Mouse (Mus musculus): ENCODE results near the gene Pole. TPM values are rescaled to one million over a fixed set of nuclear protein-coding genes. Genes with fewer than 3 reads are reported as not detected.

The Pole gene
- total RNA-seq, 1 experiment from 2014 or later: 6.2 TPM

GRCm38 (mm10) chr5:110344524-110344923 lies 58.4 kb downstream of the Pole start, which contains the start of gene Lrcol1:
Lrcol1 (plus strand) TSS chr5:110344730.
- DNase-seq: no peak

GRCm38 (mm10) chr5:110345553-110345952 lies 59.4 kb downstream of the Pole start:
- DNase-seq: no peak

GRCm38 (mm10) chr5:110347006-110347405 lies 60.9 kb downstream of the Pole start:
- DNase-seq: no peak

- peak; percentile 34 for DNase-seq
Measured at GRCm38 (mm10) chr5:110354716-110355115, 68.6 kb downstream of the Pole start.

- peak; percentile 81 for DNase-seq
Measured at GRCm38 (mm10) chr5:110357531-110358179, 71.5 kb downstream of the Pole start.

GRCm38 (mm10) chr5:110361465-110361864 lies 75.4 kb downstream of the Pole start:
- DNase-seq: no peak

GRCm38 (mm10) chr5:110362813-110363178 lies 76.7 kb downstream of the Pole start:
- DNase-seq: no peak

- peak; percentile 87 for DNase-seq
Measured at GRCm38 (mm10) chr5:110363179-110363821, 77.2 kb downstream of the Pole start.

- no peak for DNase-seq
Measured at GRCm38 (mm10) chr5:110363822-110364545, 77.9 kb downstream of the Pole start.

GRCm38 (mm10) chr5:110376802-110377433 lies 90.8 kb downstream of the Pole start:
- peak; percentile 79 for DNase-seq

GRCm38 (mm10) chr5:110378181-110378583 lies 92.1 kb downstream of the Pole start:
- DNase-seq: no peak

GRCm38 (mm10) chr5:110379086-110379485 lies 93.0 kb downstream of the Pole start:
- DNase-seq: no peak

- DNase-seq: no peak
Measured at GRCm38 (mm10) chr5:110379823-110380222, 93.7 kb downstream of the Pole start.

- no peak for DNase-seq
Measured at GRCm38 (mm10) chr5:110384491-110384890, 98.4 kb downstream of the Pole start.

- no peak for DNase-seq
Measured at GRCm38 (mm10) chr5:110385263-110385662, 99.2 kb downstream of the Pole start.

GRCm38 (mm10) chr5:110386371-110387330 lies 100.5 kb downstream of the Pole start:
- peak; percentile 86 for DNase-seq

Other genes starting within 250 kb of the Pole start
- gene Gm17655, start 213.8 kb upstream of the Pole start, total RNA-seq (2021): 7.5 and 7.7 TPM in 2 replicates
- gene Gm35315, start 191.9 kb upstream of the Pole start, total RNA-seq (2021): 0.33 and 0.52 TPM in 2 replicates
- gene Plcxd1, start 186.3 kb upstream of the Pole start, total RNA-seq (2021): 0.15 and 0.29 TPM in 2 replicates
- 72.3 and 75.1 TPM in 2 replicates for gene Gtpbp6, start 178.1 kb upstream of the Pole start, total RNA-seq (2021)
- 5.7 and 7.1 TPM in 2 replicates for gene Zfp605, start 176.2 kb upstream of the Pole start, total RNA-seq (2021)
- 43.0 and 44.0 TPM in 2 replicates for gene Chfr, start 150.5 kb upstream of the Pole start, total RNA-seq (2021)
- 33.8 and 40.1 TPM in 2 replicates for gene Golga3, start 109.6 kb upstream of the Pole start, total RNA-seq (2021)
- gene Ankle2, start 55.3 kb upstream of the Pole start, total RNA-seq (2021): 38.7 and 52.6 TPM in 2 replicates
- gene Pgam5, start 16.4 kb upstream of the Pole start, total RNA-seq (2021): 44.7 and 49.8 TPM in 2 replicates
- gene Pxmp2, start 120 bp upstream of the Pole start, total RNA-seq (2021): 9.4 and 10.7 TPM in 2 replicates
- gene P2rx2, start 56.9 kb downstream of the Pole start, total RNA-seq (2021): 0.55 TPM in 1 of 2 replicates, not detected in the other
- not detected in 2 replicates for gene Lrcol1, start 58.4 kb downstream of the Pole start, total RNA-seq (2021)
- 71.5 and 81.3 TPM in 2 replicates for gene Fbrsl1, start 162.2 kb downstream of the Pole start, total RNA-seq (2021)

All from adrenal gland, postnatal 25 days (tissue).